Mouse (Mus musculus): ENCODE results near the gene Dpf1.

GRCm38 (mm10) chr7:29277510-29277909, 26.2 kb upstream of the Dpf1 start:
- no peak for TF ChIP-seq CTCF (IDR thresholded peaks at IDR 0.05; ENCODE audit: extremely low read depth, insufficient read depth, insufficient read length, insufficient replicate concordance)
- TF ChIP-seq POLR2A (IDR thresholded peaks at IDR 0.05; ENCODE audit: low read depth, low read length): no peak

Measured in spleen, adult 2 months (tissue).